Mouse (Mus musculus) midbrain, embryonic 15.5 days (tissue): ENCODE measurements around the gene Gm11541. TPM values are rescaled to one million over a fixed set of nuclear protein-coding genes. Genes with fewer than 3 reads are reported as not detected.
"Not testable (repeated sequence)": the region's sequence is repeated elsewhere in the genome, so short reads cannot be mapped to it uniquely, and the experiment has no call there.

Experiments
- ATAC-seq: fragments of 200-750 bp; cut with Nextera tagmentation; replicated peaks from 2 replicates; pipeline ENCODE4 v1.8.0; 2017; ENCODE audit warnings: moderate TSS enrichment
- H3K27ac ChIP-seq: fragments of 300-500 bp; sonication (generic); 2 replicates; pipeline ENCODE4 v1.5.1; 2015; ENCODE audit warnings: mild to moderate bottlenecking, inconsistent platforms
- H3K27me3 ChIP-seq: fragments of 300-500 bp; sonication (generic); replicated peaks from 2 replicates; pipeline ENCODE4 v1.6.1; 2015; ENCODE audit warnings: inconsistent platforms
- H3K36me3 ChIP-seq: fragments of 300-500 bp; sonication (generic); replicated peaks from 2 replicates; pipeline ENCODE4 v1.6.1; 2015; ENCODE audit warnings: inconsistent platforms
- H3K4me1 ChIP-seq: fragments of 300-500 bp; sonication (generic); 2 replicates; pipeline ENCODE4 v1.6.1; 2015; ENCODE audit warnings: inconsistent platforms
- H3K4me2 ChIP-seq: fragments of 300-500 bp; sonication (generic); 2 replicates; pipeline ENCODE4 v1.6.1; 2015; ENCODE audit warnings: inconsistent platforms, mild to moderate bottlenecking, moderate library complexity
- H3K4me3 ChIP-seq: fragments of 300-500 bp; sonication (generic); 2 replicates; pipeline ENCODE4 v1.5.1; 2015; ENCODE audit warnings: mild to moderate bottlenecking, inconsistent platforms
- H3K9ac ChIP-seq: fragments of 300-500 bp; sonication (generic); 2 replicates; pipeline ENCODE4 v1.6.1; 2015; ENCODE audit warnings: mild to moderate bottlenecking, inconsistent platforms
- H3K9me3 ChIP-seq: fragments of 300-500 bp; sonication (generic); 2 replicates; pipeline ENCODE4 v1.6.1; 2016; ENCODE audit warnings: inconsistent platforms
- WGBS: fragments of 180-500 bp; shearing (Covaris S2); methylation state at CpG from one replicate; pipeline ENCODE4 v1.1.7; 2015; ENCODE audit warnings: mixed read lengths; 5-methylcytosine and 5-hydroxymethylcytosine counted together
- polyA plus RNA-seq: library from polyadenylated mRNA; unstranded; fragments of >200 nt; fragmentation: Nextera tagmentation; extraction: Ambion mirVana; gene quantifications from 2 replicates; pipeline ENCODE4 v1.2.1, GENCODE M21; 2015

The Gm11541 gene
- polyA plus RNA-seq, 1 experiment from 2014 or later, result not detected

- WGBS, result 32% methylated on average over 11 of the region's 11 CpGs
- H3K27me3 ChIP-seq, result no peaks in the 10 kb centered on the region
- H3K4me1 ChIP-seq, result peaks cover 12% of the 10 kb centered on the region; the same call in 1 of the 2 replicates
- H3K9ac ChIP-seq, result no peak overlapping the region
- H3K4me2 ChIP-seq, result no peak overlapping the region
- no peaks in the 10 kb centered on the region for H3K36me3 ChIP-seq
- no peak for ATAC-seq
- H3K4me3 ChIP-seq, result no peak overlapping the region
- no peaks in the 10 kb centered on the region for H3K9me3 ChIP-seq
- 0 out of 2 replicates have a peak overlapping the region, but pooled peaks have one; percentile 46 for H3K27ac ChIP-seq
Measured at GRCm38 (mm10) chr11:94717239-94717638, 12.9 kb upstream of the Gm11541 start.

- H3K4me3 ChIP-seq, result no peak overlapping the region
- no peak overlapping the region for H3K9ac ChIP-seq
- no peak overlapping the region for H3K4me2 ChIP-seq
- H3K27me3 ChIP-seq, result no peaks in the 10 kb centered on the region
- H3K27ac ChIP-seq, result no peak overlapping the region
- peaks cover 12% of the 10 kb centered on the region; the same call in 1 of the 2 replicates for H3K4me1 ChIP-seq
- H3K36me3 ChIP-seq, result no peaks in the 10 kb centered on the region
- no peaks in the 10 kb centered on the region for H3K9me3 ChIP-seq
- WGBS, result 16% methylated on average over 9 of the region's 9 CpGs
- no peak for ATAC-seq
Measured at GRCm38 (mm10) chr11:94716754-94717153, 12.5 kb upstream of the Gm11541 start.

GRCm38 (mm10) chr11:94715622-94716021 lies 11.3 kb upstream of the Gm11541 start:
- Histone ChIP-seq H3K9ac (no peak overlapping the region), H3K36me3 (no peaks in the 10 kb centered on the region), H3K27me3 (no peaks in the 10 kb centered on the region), H3K4me2 (no peak overlapping the region), H3K4me3 (no peak overlapping the region), H3K27ac (no peak overlapping the region), H3K9me3 (no peaks in the 10 kb centered on the region), H3K4me1 (peaks cover 12% of the 10 kb centered on the region; the same call in 1 of the 2 replicates)
- ATAC-seq, result no peak
- WGBS, result 50% methylated on average over 5 of the region's 5 CpGs

- no peak overlapping the region for H3K4me2 ChIP-seq
- no peak for ATAC-seq
- H3K27ac ChIP-seq, result no peak overlapping the region
- H3K9me3 ChIP-seq, result no peaks in the 10 kb centered on the region
- no peaks in the 10 kb centered on the region for H3K36me3 ChIP-seq
- peaks cover 12% of the 10 kb centered on the region; the same call in 1 of the 2 replicates for H3K4me1 ChIP-seq
- H3K4me3 ChIP-seq, result no peak overlapping the region
- H3K9ac ChIP-seq, result no peak overlapping the region
- H3K27me3 ChIP-seq, result no peaks in the 10 kb centered on the region
- 49% methylated on average over 11 of the region's 11 CpGs for WGBS
Measured at GRCm38 (mm10) chr11:94713246-94713860, 9.1 kb upstream of the Gm11541 start.

- no peaks in the 10 kb centered on the region for H3K27me3 ChIP-seq
- H3K4me3 ChIP-seq, result no peak overlapping the region
- WGBS, result 42% methylated on average over 7 of the region's 7 CpGs
- H3K4me1 ChIP-seq, result no peaks in the 10 kb centered on the region
- H3K4me2 ChIP-seq, result no peak overlapping the region
- no peaks in the 10 kb centered on the region for H3K9me3 ChIP-seq
- no peak overlapping the region for H3K9ac ChIP-seq
- H3K27ac ChIP-seq, result no peak overlapping the region
- H3K36me3 ChIP-seq, result no peaks in the 10 kb centered on the region
- ATAC-seq, result no peak
Measured at GRCm38 (mm10) chr11:94704020-94704419, 279 bp downstream of the Gm11541 start.

- no peak overlapping the region for H3K4me2 ChIP-seq
- no peak for ATAC-seq
- H3K9ac ChIP-seq, result no peak overlapping the region
- no peaks in the 10 kb centered on the region for H3K9me3 ChIP-seq
- no peak overlapping the region for H3K4me3 ChIP-seq
- no peaks in the 10 kb centered on the region for H3K27me3 ChIP-seq
- no peaks in the 10 kb centered on the region for H3K36me3 ChIP-seq
- no peak overlapping the region for H3K27ac ChIP-seq
- WGBS, result 59% methylated on average over 3 of the region's 3 CpGs
- no peaks in the 10 kb centered on the region for H3K4me1 ChIP-seq
Measured at GRCm38 (mm10) chr11:94702216-94702610, 2.1 kb downstream of the Gm11541 start.

- no peak for ATAC-seq
- no peak overlapping the region for H3K4me2 ChIP-seq
- WGBS, result 63% methylated on average over 27 of the region's 27 CpGs
Measured at GRCm38 (mm10) chr11:94701401-94702215, 2.7 kb downstream of the Gm11541 start.

GRCm38 (mm10) chr11:94699399-94699798 lies 4.9 kb downstream of the Gm11541 start:
- ATAC-seq, result no peak
- no peaks in the 10 kb centered on the region for H3K27me3 ChIP-seq
- no peaks in the 10 kb centered on the region for H3K9me3 ChIP-seq
- no peaks in the 10 kb centered on the region for H3K4me1 ChIP-seq
- H3K27ac ChIP-seq, result no peak overlapping the region
- no peak overlapping the region for H3K4me3 ChIP-seq
- no peak overlapping the region for H3K4me2 ChIP-seq
- no peak overlapping the region for H3K9ac ChIP-seq
- 98% methylated on average over 3 of the region's 3 CpGs for WGBS
- H3K36me3 ChIP-seq, result no peaks in the 10 kb centered on the region

More at GRCm38 (mm10) chr11:94701401-94702215, 2.7 kb downstream of the Gm11541 start:
- Histone ChIP-seq H3K9me3 (no peaks in the 10 kb centered on the region), H3K27me3 (no peaks in the 10 kb centered on the region), H3K36me3 (no peaks in the 10 kb centered on the region), H3K9ac (no peak overlapping the region), H3K4me3 (no peak overlapping the region), H3K4me1 (no peaks in the 10 kb centered on the region), H3K27ac (no peak overlapping the region)

GRCm38 (mm10) chr11:94697703-94698464 lies 6.4 kb downstream of the Gm11541 start:
- H3K36me3 ChIP-seq, result no peaks in the 10 kb centered on the region
- H3K9ac ChIP-seq, result no peak overlapping the region
- no peak for ATAC-seq
- 53% methylated on average over 13 of the region's 13 CpGs for WGBS
- H3K9me3 ChIP-seq, result no peaks in the 10 kb centered on the region
- no peak overlapping the region for H3K4me3 ChIP-seq
- H3K27me3 ChIP-seq, result no peaks in the 10 kb centered on the region
- H3K27ac ChIP-seq, result no peak overlapping the region
- H3K4me1 ChIP-seq, result no peaks in the 10 kb centered on the region
- H3K4me2 ChIP-seq, result no peak overlapping the region

- H3K27me3 ChIP-seq, result no peaks in the 10 kb centered on the region
- H3K4me1 ChIP-seq, result no peaks in the 10 kb centered on the region
- ATAC-seq, result no peak
- 96% methylated on average over 2 of the region's 2 CpGs for WGBS
- H3K27ac ChIP-seq, result no peak overlapping the region
- H3K9ac ChIP-seq, result no peak overlapping the region
- no peak overlapping the region for H3K4me2 ChIP-seq
- no peaks in the 10 kb centered on the region for H3K9me3 ChIP-seq
- no peak overlapping the region for H3K4me3 ChIP-seq
- no peaks in the 10 kb centered on the region for H3K36me3 ChIP-seq
Measured at GRCm38 (mm10) chr11:94697140-94697539, 7.2 kb downstream of the Gm11541 start.

GRCm38 (mm10) chr11:94695508-94695907 lies 8.8 kb downstream of the Gm11541 start:
- Histone ChIP-seq H3K9me3 (no peaks in the 10 kb centered on the region), H3K27me3 (no peaks in the 10 kb centered on the region), H3K9ac (no peak overlapping the region), H3K36me3 (no peaks in the 10 kb centered on the region), H3K4me2 (no peak overlapping the region), H3K4me1 (no peaks in the 10 kb centered on the region), H3K4me3 (no peak overlapping the region), H3K27ac (no peak overlapping the region)
- 83% methylated on average over 6 of the region's 6 CpGs for WGBS
- no peak for ATAC-seq

- not testable (repeated sequence) for H3K36me3 ChIP-seq, H3K9me3 ChIP-seq, H3K4me3 ChIP-seq, H3K4me1 ChIP-seq, ATAC-seq, H3K9ac ChIP-seq, H3K27me3 ChIP-seq, H3K4me2 ChIP-seq, H3K27ac ChIP-seq
Measured at GRCm38 (mm10) chr11:94692502-94692901, 11.8 kb downstream of the Gm11541 start.
